Mouse (Mus musculus) layer of hippocampus, adult 9-10 months (tissue): Measurements from ENCODE around the gene Pigyl.

ENCODE experiments used
- DNase-seq: peaks from one replicate; pipeline ENCODE4 v3.0.0; 2022; ENCODE audit warnings: low spot score

Gene Pigyl

DNA sequence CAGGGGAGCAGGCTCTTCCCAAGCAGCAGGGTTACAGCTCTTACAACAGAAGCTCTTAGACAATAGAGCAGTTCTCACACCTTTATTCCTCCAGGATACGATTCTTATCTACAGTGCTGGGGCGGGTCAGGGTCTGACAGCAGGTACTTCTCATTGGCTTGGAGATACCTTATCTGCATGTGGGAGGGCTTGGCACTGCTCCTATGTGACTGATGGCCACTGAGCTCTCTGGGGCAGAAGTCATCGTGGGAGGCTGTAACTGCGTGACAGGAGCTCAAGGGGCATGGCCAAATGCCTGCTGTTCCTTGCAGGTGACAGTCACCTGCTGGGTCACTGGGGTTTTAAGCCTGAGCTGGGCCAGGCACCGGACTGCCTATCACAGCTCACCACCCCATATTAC is 39.8 kb downstream of the Pigyl start:
- no peak for DNase-seq
